Mouse (Mus musculus) ovary, adult 18-20 months (tissue): ENCODE data around the gene Olfr883.

Source experiments
- DNase-seq: peaks from one replicate; pipeline ENCODE4 v3.0.0; 2022; ENCODE audit warnings: low spot score, mixed read lengths

Olfr883 gene

GRCm38 (mm10) chr9:38025508-38025907 is at the start of gene Olfr883:
Gene Olfr883, plus strand, starts transcription at chr9:38025808.
- DNase-seq: no peak

GRCm38 (mm10) chr9:37991525-37991924 is 34.1 kb upstream of the Olfr883 start, which contains the start of gene Olfr881:
Gene Olfr881, plus strand, starts transcription at chr9:37991825.
- DNase-seq: no peak

- DNase-seq: no peak
These were observed 26.9 kb upstream of the Olfr883 start for GRCm38 (mm10) chr9:37998581-37999204.

- DNase-seq: no peak
These were observed 25.6 kb upstream of the Olfr883 start for GRCm38 (mm10) chr9:38000021-38000420.

GRCm38 (mm10) chr9:38046255-38046654 is 20.6 kb downstream of the Olfr883 start, which contains the start of gene Olfr884:
Gene Olfr884, plus strand, starts transcription at chr9:38046555.
- DNase-seq: no peak

- DNase-seq: no peak
These were observed 35.4 kb downstream of the Olfr883 start, which contains the start of gene Olfr885 for GRCm38 (mm10) chr9:38061022-38061421. Gene Olfr885, plus strand, starts transcription at chr9:38061322.
